Comparison of ENCODE assay signal across 24 mouse cellular contexts in genomic region chr5:73368845-73369447, GRCm38 (mm10). TPM values are rescaled to one million over a fixed set of nuclear protein-coding genes. Genes with fewer than 3 reads are reported as not detected.
DNase-seq lines count a peak whose midpoint lies in the region; ATAC-seq lines count a peak whose summit lies in the region.
"Had no signal": no experiment of that assay in that cellular context is flagged by ENCODE, and none has a peak within 500 bp of the region (broad histone marks: within the 10 kb centered on the region; RNA-seq: fewer than 3 reads in every experiment).

No protein-coding gene starts in this region.

- H3K9ac ChIP-seq in intestine, embryonic 15.5 days: no peak overlapping the region
- H3K9ac ChIP-seq: forebrain, embryonic 12.5 days; hindbrain, embryonic 12.5 days; liver, postnatal 0 days had no signal

- DNase-seq in layer of hippocampus, adult 11-12 months (ENCODE audit: low spot score): peak; percentile 39
- no peak for DNase-seq in layer of hippocampus, postnatal 14 days (ENCODE audit: low spot score in 2 of 2)
- peak; percentile 71 for DNase-seq in right cerebral cortex, adult 18-20 months
- no peak for DNase-seq in right cerebral cortex, postnatal 14 days
- no peak for DNase-seq in lung, postnatal 14 days
- DNase-seq in thymus, postnatal 36 days: no peak
- DNase-seq: adrenal gland, postnatal 25 days; cerebellum, adult 18-20 months; gastrocnemius, postnatal 14 days; heart, postnatal 10 days; liver, postnatal 0 days; lung, postnatal 10 days; midbrain, embryonic 14.5 days; thymus, postnatal 25 days had no signal

- peak; percentile 50 for ATAC-seq in intestine, embryonic 15.5 days
- ATAC-seq: liver, postnatal 0 days had no signal

- H3K4me1 ChIP-seq in intestine, embryonic 15.5 days (replicated peaks): no peaks in the 10 kb centered on the region
- H3K4me1 ChIP-seq: forebrain, embryonic 12.5 days; hindbrain, embryonic 12.5 days; limb, embryonic 10.5 days had no signal

- H3K27me3 ChIP-seq in intestine, embryonic 15.5 days (replicated peaks): no peaks in the 10 kb centered on the region
- H3K27me3 ChIP-seq: forebrain, embryonic 12.5 days; hindbrain, embryonic 12.5 days had no signal

- H3K27ac ChIP-seq in intestine, embryonic 15.5 days: peak overlapping the region; percentile 45
- H3K27ac ChIP-seq: forebrain, embryonic 12.5 days; hindbrain, embryonic 12.5 days; limb, embryonic 10.5 days had no signal

- H3K4me2 ChIP-seq in intestine, embryonic 15.5 days (replicated peaks): no peak overlapping the region
- H3K4me2 ChIP-seq: forebrain, embryonic 12.5 days; heart, embryonic 11.5 days; hindbrain, embryonic 12.5 days had no signal

- no peak overlapping the region for H3K4me3 ChIP-seq in intestine, embryonic 15.5 days (replicated peaks)
- H3K4me3 ChIP-seq: forebrain, embryonic 12.5 days; hindbrain, embryonic 12.5 days; limb, embryonic 10.5 days; myocyte had no signal

- WGBS in intestine, embryonic 15.5 days: 72% methylated on average over 10 of the region's 10 CpGs

- H3K9me3 ChIP-seq in intestine, embryonic 15.5 days: no peaks in the 10 kb centered on the region
- H3K9me3 ChIP-seq: forebrain, embryonic 12.5 days; G1E; hindbrain, embryonic 12.5 days; limb, embryonic 10.5 days had no signal

- no peaks in the 10 kb centered on the region for H3K36me3 ChIP-seq in intestine, embryonic 15.5 days
- H3K36me3 ChIP-seq: forebrain, embryonic 12.5 days; G1E; hindbrain, embryonic 12.5 days; limb, embryonic 10.5 days had no signal

RNA-seq across cellular contexts. Expression of gene Ociad2, which starts 28.1 kb away (rescaled TPM):
- total RNA-seq in layer of hippocampus, postnatal 14 days (2021): 100 to 1,000 TPM; 108 to 112 TPM
- 192 and 216 TPM in 2 replicates for polyA plus RNA-seq in intestine, embryonic 15.5 days (2015; fragmentation: Nextera tagmentation; extraction: Ambion mirVana)
- polyA plus RNA-seq: G1E had no signal

RNA-seq across cellular contexts. Expression of gene Cwh43, which starts 36.9 kb away (rescaled TPM):
- total RNA-seq in layer of hippocampus, postnatal 14 days (2021): 1 to 10 TPM; 3.3 to 3.4 TPM
- polyA plus RNA-seq in intestine, embryonic 15.5 days (2015; fragmentation: Nextera tagmentation; extraction: Ambion mirVana): 0.15 and 0.20 TPM in 2 replicates
- total RNA-seq: G1E; gastrocnemius, postnatal 14 days; heart, postnatal 10 days; liver, adult 2 months; megakaryocyte, adult 5-6 weeks had no signal
- polyA plus RNA-seq: C2C12; G1E; heart, embryonic 11.5 days; hindbrain, embryonic 12.5 days; limb, embryonic 10.5 days; liver, adult 2 months; liver, postnatal 0 days had no signal

Comparison
In these comparisons a context has a peak if more than half of its experiments do, and no peak if none do; other contexts are left out.
1. DNase-seq: peak in layer of hippocampus, adult 11-12 months (single experiment) and right cerebral cortex, adult 18-20 months (single experiment); none in layer of hippocampus, postnatal 14 days (0 of 2), right cerebral cortex, postnatal 14 days (single experiment), lung, postnatal 14 days (single experiment) and thymus, postnatal 36 days (0 of 2).